Mouse (Mus musculus) neutrophil, adult 65 days (primary cell): ENCODE measurements around the gene Olfr1120. TPM values are rescaled to one million over a fixed set of nuclear protein-coding genes. Genes with fewer than 3 reads are reported as not detected.

ENCODE experiments used
- total RNA-seq: library from RNA; stranded (reverse); gene quantifications from 2 replicates; pipeline ENCODE4 v1.2.4, GENCODE M21; 2023

Gene Olfr1120
- not detected in 2 replicates for total RNA-seq

DNA sequence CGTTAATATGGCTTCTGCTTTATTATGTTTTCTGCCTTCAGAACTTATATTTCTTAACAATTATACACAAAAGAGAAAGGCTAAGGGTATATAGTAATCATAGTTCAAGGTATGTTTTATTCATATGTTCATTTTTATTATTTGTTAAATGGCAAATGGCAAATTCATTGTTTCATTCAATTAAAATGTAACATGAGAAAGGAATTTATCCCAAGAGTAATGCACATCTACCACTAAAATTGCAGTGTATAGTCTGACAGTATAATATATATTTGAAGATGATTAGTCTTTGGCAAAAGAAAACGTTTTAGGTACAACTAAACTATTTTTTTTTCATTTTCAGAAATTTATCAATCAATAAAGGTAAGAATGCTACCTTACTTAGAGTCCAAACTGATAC, at the start of gene Olfr1120:
Gene Olfr1120 (plus strand): TSS at position 301 of the 400 bp plus-strand sequence.

DNA sequence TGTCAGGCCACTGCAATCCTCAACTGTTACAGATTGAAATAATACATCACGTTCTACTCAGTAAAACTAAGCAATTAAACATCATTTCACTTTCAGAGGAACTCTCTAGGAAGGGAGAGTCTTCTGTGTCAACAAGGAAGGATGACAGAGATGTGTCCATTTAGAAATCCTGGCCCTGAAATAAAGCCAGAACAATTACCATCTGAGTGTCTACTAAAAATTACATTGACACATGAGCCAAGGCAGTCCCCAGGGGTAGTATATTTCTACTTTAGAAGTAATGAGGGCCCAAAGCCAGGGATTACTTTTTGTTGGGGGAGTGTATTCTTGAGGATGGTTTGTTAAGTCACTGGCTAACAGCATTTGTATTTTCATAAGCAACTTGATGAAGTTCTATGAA, 47.3 kb upstream of the Olfr1120 start, which contains the start of gene Olfr1118:
Gene Olfr1118 (plus strand): TSS at position 301 of the 400 bp plus-strand sequence.

GRCm38 (mm10) chr2:87369595-87369994, 15.0 kb downstream of the Olfr1120 start, which contains the start of gene Olfr1121:
Olfr1121 (plus strand) TSS chr2:87369895.

DNA sequence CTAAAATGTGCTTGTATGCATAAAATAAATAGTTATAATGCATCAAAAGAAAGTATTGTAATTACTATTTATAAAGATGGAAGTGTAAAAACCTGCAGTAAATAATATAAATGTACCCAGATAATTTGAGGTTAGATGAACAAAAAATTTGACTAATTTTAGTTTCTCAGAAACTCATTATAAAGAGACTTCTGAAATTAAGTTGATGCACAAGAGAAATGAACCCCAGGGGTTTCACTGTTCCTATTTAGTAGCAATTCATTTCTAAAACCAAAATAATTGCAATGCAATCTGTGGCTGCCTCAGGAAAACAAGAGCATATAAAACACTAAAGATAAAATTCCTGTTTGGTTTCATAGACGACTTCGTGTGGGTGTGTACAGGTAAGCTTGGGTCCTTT, 30.9 kb downstream of the Olfr1120 start, which contains the start of gene Olfr1122:
Gene Olfr1122 (plus strand): TSS at position 301 of the 400 bp plus-strand sequence.

Other genes starting within 250 kb of the Olfr1120 start
- gene Olfr259, start 240.2 kb upstream of the Olfr1120 start, total RNA-seq: not detected in 2 replicates
- gene Olfr1110, start 214.5 kb upstream of the Olfr1120 start, total RNA-seq: not detected in 2 replicates
- not detected in 2 replicates for gene Olfr1111, start 202.2 kb upstream of the Olfr1120 start, total RNA-seq
- not detected in 2 replicates for gene Olfr1112, start 167.0 kb upstream of the Olfr1120 start, total RNA-seq
- gene Olfr1113, start 145.8 kb upstream of the Olfr1120 start, total RNA-seq: not detected in 2 replicates
- not detected in 2 replicates for gene Olfr1115, start 106.8 kb upstream of the Olfr1120 start, total RNA-seq
- not detected in 2 replicates for gene Olfr1116, start 87.3 kb upstream of the Olfr1120 start, total RNA-seq
- not detected in 2 replicates for gene Olfr1118, start 47.2 kb upstream of the Olfr1120 start, total RNA-seq
- gene Olfr1121, start 15.1 kb downstream of the Olfr1120 start, total RNA-seq: not detected in 2 replicates
- gene Olfr1122, start 31.0 kb downstream of the Olfr1120 start, total RNA-seq: 0.07 TPM in 1 of 2 replicates, not detected in the other
- not detected in 2 replicates for gene Olfr1123, start 61.8 kb downstream of the Olfr1120 start, total RNA-seq
- gene Olfr1124, start 75.5 kb downstream of the Olfr1120 start, total RNA-seq: not detected in 2 replicates
- gene Olfr1126, start 99.1 kb downstream of the Olfr1120 start, total RNA-seq: not detected in 2 replicates
- not detected in 2 replicates for gene Pramel7, start 142.3 kb downstream of the Olfr1120 start, total RNA-seq
- not detected in 2 replicates for gene Pramel6, start 151.8 kb downstream of the Olfr1120 start, total RNA-seq
- not detected in 2 replicates for gene Olfr153, start 177.0 kb downstream of the Olfr1120 start, total RNA-seq
- gene Olfr1128, start 190.7 kb downstream of the Olfr1120 start, total RNA-seq: not detected in 2 replicates
- gene Olfr1129, start 219.1 kb downstream of the Olfr1120 start, total RNA-seq: not detected in 2 replicates